Comparison of ENCODE assay signal across 27 mouse cellular contexts in the genomic region with DNA sequence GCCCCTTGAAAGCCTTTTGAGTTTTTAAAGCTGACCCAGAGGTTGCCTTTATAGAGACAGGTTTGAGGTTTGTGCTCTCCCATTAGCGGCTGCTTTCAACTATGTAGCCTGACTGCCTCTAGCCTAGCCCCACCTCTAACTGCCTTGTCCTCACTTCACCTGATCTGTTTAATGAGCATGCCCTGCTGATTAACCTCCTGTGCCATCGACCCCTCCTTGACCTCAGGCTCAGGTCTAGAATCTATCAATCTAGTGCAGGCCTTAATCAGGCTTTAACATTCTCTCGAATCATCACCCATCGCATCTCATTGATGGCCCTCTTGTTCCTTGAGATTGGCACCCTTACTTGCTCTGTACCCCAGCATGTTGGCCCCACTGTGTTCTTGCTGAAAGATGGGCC. TPM values are rescaled to one million over a fixed set of nuclear protein-coding genes. Genes with fewer than 3 reads are reported as not detected.
DNase-seq lines count a peak whose midpoint lies in the region; ATAC-seq and TF ChIP-seq lines count a peak whose summit lies in the region.
"Had no signal": no experiment of that assay in that cellular context is flagged by ENCODE, and none has a peak within 500 bp of the region (broad histone marks: within the 10 kb centered on the region; RNA-seq: fewer than 3 reads in every experiment).

No protein-coding gene starts in this region.

- TF ChIP-seq RAD21 in MEL (IDR thresholded peaks at IDR 0.05; ENCODE audit: low read depth, low read length) = no peak

- H3K4me2 ChIP-seq in lung, postnatal 0 days (replicated peaks; ENCODE audit: low read depth, low read length) = no peak overlapping the region
- no peak overlapping the region for H3K4me2 ChIP-seq in embryonic facial prominence, embryonic 13.5 days
- H3K4me2 ChIP-seq: heart, embryonic 13.5 days; hindbrain, embryonic 14.5 days; limb, embryonic 12.5 days; midbrain, embryonic 12.5 days had no signal

- H3K79me2 ChIP-seq in MEL (ENCODE audit: control insufficient read depth, insufficient read depth, low read length, poor library complexity) = no peaks in the 10 kb centered on the region

- no peak; the same call in 1 of the 2 replicates for ATAC-seq in lung, postnatal 0 days
- 0 out of 2 replicates have a peak, but pooled peaks have one; percentile 33 for ATAC-seq in embryonic facial prominence, embryonic 13.5 days (ENCODE audit: insufficient number of reproducible peaks, insufficient read depth, low FRiP score, low TSS enrichment, low read depth)

- WGBS in lung, postnatal 0 days = 57% methylated on average over 4 of the region's 4 CpGs
- WGBS in lung, adult 2 months = 68% methylated on average over 4 of the region's 4 CpGs
- WGBS in embryonic facial prominence, embryonic 13.5 days = 56% methylated on average over 4 of the region's 4 CpGs

- H3K27ac ChIP-seq in lung, postnatal 0 days (ENCODE audit: low read length) = no peak overlapping the region
- no peak overlapping the region for H3K27ac ChIP-seq in MEL (ENCODE audit: control insufficient read depth, low read depth, low read length)
- no peak overlapping the region for H3K27ac ChIP-seq in embryonic facial prominence, embryonic 13.5 days
- H3K27ac ChIP-seq: forebrain, embryonic 10.5 days; heart, adult 2 months; heart, embryonic 13.5 days; hindbrain, embryonic 14.5 days; limb, embryonic 12.5 days; liver, embryonic 14.5 days; midbrain, embryonic 12.5 days had no signal

- TF ChIP-seq EP300 in lung, postnatal 0 days (IDR thresholded peaks at IDR 0.05) = no peak
- TF ChIP-seq EP300 in MEL (IDR thresholded peaks at IDR 0.05; ENCODE audit: low read depth in 1 of 2, low read length in 2 of 2) = peak; percentile 19 to 57; a peak in 2 of 4 replicates

- DNase-seq in heart, adult 11 months = peak; percentile 57
- no peak for DNase-seq in heart, postnatal 36 days
- peak; percentile 11 for DNase-seq in lung, postnatal 0 days (ENCODE audit: low spot score)
- no peak for DNase-seq in lung, adult 2 months
- DNase-seq in MEL (ENCODE audit: low read depth, low spot score) = no peak
- no peak for DNase-seq in thymus, postnatal 10 days (ENCODE audit: low spot score in 2 of 2)
- DNase-seq: adrenal gland, postnatal 14 days; cerebellum, adult 9-11 months; gastrocnemius, postnatal 25 days; kidney, adult 8-10 months; kidney, postnatal 36 days; layer of hippocampus, postnatal 36 days had no signal

- intact Hi-C loops in heart, postnatal 36 days (cut with DNase I) = no loop called here

- no peak overlapping the region for H3K4me3 ChIP-seq in lung, postnatal 0 days (ENCODE audit: low read depth, low read length)
- H3K4me3 ChIP-seq in lung, adult 2 months (replicated peaks; ENCODE audit: extremely low read depth, low read depth, low read length) = no peak overlapping the region
- no peak overlapping the region for H3K4me3 ChIP-seq in MEL (ENCODE audit: control insufficient read depth in 1 of 2, insufficient read depth in 1 of 2, low read depth in 2 of 2, low read length in 2 of 2)
- no peak overlapping the region for H3K4me3 ChIP-seq in embryonic facial prominence, embryonic 13.5 days
- H3K4me3 ChIP-seq: forebrain, embryonic 10.5 days; heart, adult 2 months; heart, embryonic 13.5 days; limb, embryonic 12.5 days; midbrain, embryonic 12.5 days had no signal

- 0 out of 2 replicates have a peak, but pooled peaks cover 4% of the 10 kb centered on the region for H3K4me1 ChIP-seq in lung, postnatal 0 days (ENCODE audit: insufficient read depth, low read depth, low read length)
- H3K4me1 ChIP-seq in lung, adult 2 months (ENCODE audit: control insufficient read depth, insufficient read depth, low read length) = peaks cover 12% of the 10 kb centered on the region
- peaks cover 0 to 16% of the 10 kb centered on the region in 2 experiments; a peak in 2 of 4 replicates for H3K4me1 ChIP-seq in MEL (ENCODE audit: control insufficient read depth in 1 of 2, insufficient read depth in 2 of 2, low read length in 2 of 2)
- 0 out of 2 replicates have a peak, but pooled peaks cover 9% of the 10 kb centered on the region for H3K4me1 ChIP-seq in embryonic facial prominence, embryonic 13.5 days
- H3K4me1 ChIP-seq: midbrain, embryonic 12.5 days had no signal

- H3K9me3 ChIP-seq in lung, postnatal 0 days (ENCODE audit: low read length) = no peaks in the 10 kb centered on the region
- no peaks in the 10 kb centered on the region for H3K9me3 ChIP-seq in MEL (replicated peaks; ENCODE audit: insufficient read depth, low read length)
- no peaks in the 10 kb centered on the region for H3K9me3 ChIP-seq in embryonic facial prominence, embryonic 13.5 days
- H3K9me3 ChIP-seq: forebrain, embryonic 10.5 days; heart, embryonic 13.5 days; limb, embryonic 12.5 days; midbrain, embryonic 12.5 days had no signal

- TF ChIP-seq POLR2A in lung, adult 2 months (IDR thresholded peaks at IDR 0.05; ENCODE audit: borderline replicate concordance, extremely low read depth, low read depth, low read length) = no peak
- TF ChIP-seq POLR2A in MEL (IDR thresholded peaks at IDR 0.05; ENCODE audit: control insufficient read depth in 1 of 2, insufficient read depth in 1 of 2, low read depth in 1 of 2, low read length in 2 of 2, poor library complexity in 1 of 2) = no peak

- no peak for TF ChIP-seq CTCF in lung, postnatal 0 days (IDR thresholded peaks at IDR 0.05)
- TF ChIP-seq CTCF in lung, adult 2 months (IDR thresholded peaks at IDR 0.05; ENCODE audit: insufficient read depth, low read length) = no peak
- TF ChIP-seq CTCF in MEL (IDR thresholded peaks at IDR 0.05 in 2 of 3, conservative IDR thresholded peaks at IDR 0.05 in 1 of 3; ENCODE audit: control insufficient read depth in 1 of 3, insufficient read depth in 1 of 3, low read depth in 2 of 3, low read length in 3 of 3, poor library complexity in 1 of 3, severe bottlenecking in 1 of 3) = no peak

- no peaks in the 10 kb centered on the region for H3K27me3 ChIP-seq in lung, postnatal 0 days (replicated peaks; ENCODE audit: insufficient read depth, low read length)
- no peaks in the 10 kb centered on the region for H3K27me3 ChIP-seq in MEL (ENCODE audit: control insufficient read depth in 1 of 2, insufficient read depth in 2 of 2, low read length in 2 of 2)
- H3K27me3 ChIP-seq in embryonic facial prominence, embryonic 13.5 days = no peaks in the 10 kb centered on the region
- H3K27me3 ChIP-seq: heart, embryonic 13.5 days; limb, embryonic 12.5 days; midbrain, embryonic 12.5 days had no signal

- no peak overlapping the region for H3K9ac ChIP-seq in lung, postnatal 0 days (replicated peaks; ENCODE audit: low read depth)
- H3K9ac ChIP-seq in MEL (ENCODE audit: control insufficient read depth, low read depth, low read length, poor library complexity, severe bottlenecking) = no peak overlapping the region
- H3K9ac ChIP-seq in embryonic facial prominence, embryonic 13.5 days = no peak overlapping the region
- H3K9ac ChIP-seq: heart, embryonic 13.5 days; hindbrain, embryonic 14.5 days; limb, embryonic 12.5 days; liver, embryonic 14.5 days; midbrain, embryonic 12.5 days had no signal

- 0 out of 2 replicates have a peak, but pooled peaks cover 3% of the 10 kb centered on the region for H3K36me3 ChIP-seq in lung, postnatal 0 days (ENCODE audit: insufficient read depth, low read length)
- peaks cover 0 to 2% of the 10 kb centered on the region in 2 experiments; a peak in 1 of 4 replicates for H3K36me3 ChIP-seq in MEL (ENCODE audit: control insufficient read depth in 1 of 2, insufficient read depth in 2 of 2, low read length in 2 of 2)
- peaks cover 95% of the 10 kb centered on the region for H3K36me3 ChIP-seq in embryonic facial prominence, embryonic 13.5 days

TF ChIP-seq in MEL, 35 proteins besides CTCF, POLR2A, EP300 and RAD21:
- TF ChIP-seq ETS1 (IDR thresholded peaks at IDR 0.05; ENCODE audit: low read depth, low read length) (0 out of 2 replicates have a peak, but pooled peaks have one; percentile 27), CHD2 (IDR thresholded peaks at IDR 0.05; ENCODE audit: low read length) (no peak), TCF12 (IDR thresholded peaks at IDR 0.05; ENCODE audit: low read depth, low read length) (peak; percentile 46)

RNA-seq across cellular contexts. Expression of gene Gm45521, which starts 42.6 kb away (rescaled TPM):
- total RNA-seq in heart, postnatal 36 days (2021) = not detected
- not detected in 2 replicates for polyA plus RNA-seq in lung, postnatal 0 days (2015; fragmentation: Nextera tagmentation; extraction: Ambion mirVana)
- polyA plus RNA-seq in lung, adult 2 months (2012; rRNA removed) = not detected in 2 replicates
- total RNA-seq in MEL (2012; rRNA removed) = not detected in 2 replicates
- not detected for polyA plus RNA-seq in MEL (2012; ENCODE audit: insufficient read depth in 1 of 2, insufficient read length in 2 of 2, low read depth in 1 of 2, low replicate concordance in 2 of 2, missing spikeins in 1 of 2)
- not detected in 2 replicates for polyA plus RNA-seq in embryonic facial prominence, embryonic 13.5 days (2015; fragmentation: Nextera tagmentation; extraction: Ambion mirVana)
- total RNA-seq: adrenal gland, postnatal 14 days; common myeloid progenitor, adult 5-6 weeks; gastrocnemius, postnatal 25 days; heart, adult 2 months; heart, postnatal 25 days; layer of hippocampus, postnatal 36 days had no signal
- polyA plus RNA-seq: heart, adult 2 months; heart, embryonic 13.5 days; intestine, embryonic 14.5 days; limb, embryonic 12.5 days; liver, embryonic 14.5 days; lung, embryonic 16.5 days; macrophage; midbrain, embryonic 12.5 days; neural tube, embryonic 14.5 days; stomach, embryonic 14.5 days had no signal

Comparison
In these comparisons a context has a peak if more than half of its experiments do, and no peak if none do; other contexts are left out.
1. DNase-seq: peak in heart, adult 11 months (single experiment) and lung, postnatal 0 days (single experiment); none in heart, postnatal 36 days (0 of 2), lung, adult 2 months (single experiment), MEL (single experiment) and thymus, postnatal 10 days (0 of 2).